Mouse (Mus musculus): ENCODE results near the gene Slc17a8. TPM values are rescaled to one million over a fixed set of nuclear protein-coding genes. Genes with fewer than 3 reads are reported as not detected.
A peak's percentile ranks its signal among the peaks of the same experiment; 100 is the strongest.

Gene Slc17a8
- polyA plus RNA-seq, 1 experiment from 2014 or later: not detected

GRCm38 (mm10) chr10:89633121-89633520 lies 12.1 kb upstream of the Slc17a8 start:
- ATAC-seq (ENCODE audit: low FRiP score, low read depth): no peak
- H3K4me1 ChIP-seq: peaks cover 3% of the 10 kb centered on the region; the same call in 1 of the 2 replicates
- 0 out of 2 replicates have a peak, but pooled peaks cover under 1% of the 10 kb centered on the region for H3K36me3 ChIP-seq
- no peak overlapping the region for H3K4me3 ChIP-seq
- WGBS: 89% methylated on average over 4 of the region's 4 CpGs
- no peaks in the 10 kb centered on the region; the same call in 1 of the 2 replicates for H3K27me3 ChIP-seq
- no peak overlapping the region for H3K27ac ChIP-seq
- no peaks in the 10 kb centered on the region for H3K9me3 ChIP-seq
- H3K9ac ChIP-seq: no peak overlapping the region
- no peak overlapping the region for H3K4me2 ChIP-seq (replicated peaks)

- no peaks in the 10 kb centered on the region for H3K36me3 ChIP-seq
- H3K9me3 ChIP-seq: no peaks in the 10 kb centered on the region
- no peak for ATAC-seq (ENCODE audit: low FRiP score, low read depth)
- H3K27ac ChIP-seq: no peak overlapping the region
- H3K4me2 ChIP-seq (replicated peaks): no peak overlapping the region
- H3K4me3 ChIP-seq: no peak overlapping the region
- no peak overlapping the region for H3K9ac ChIP-seq
- WGBS: 70% methylated on average over 5 of the region's 5 CpGs
- peaks cover 3% of the 10 kb centered on the region; the same call in 1 of the 2 replicates for H3K4me1 ChIP-seq
- no peaks in the 10 kb centered on the region; the same call in 1 of the 2 replicates for H3K27me3 ChIP-seq
Observed at GRCm38 (mm10) chr10:89631831-89632230, 10.8 kb upstream of the Slc17a8 start.

GRCm38 (mm10) chr10:89630564-89630963 lies 9.5 kb upstream of the Slc17a8 start:
- H3K4me2 ChIP-seq (replicated peaks): no peak overlapping the region
- H3K9ac ChIP-seq: no peak overlapping the region
- no peaks in the 10 kb centered on the region for H3K36me3 ChIP-seq
- H3K27me3 ChIP-seq: no peaks in the 10 kb centered on the region; the same call in 1 of the 2 replicates
- WGBS: 93% methylated on average over 1 of the region's 1 CpGs
- peaks cover 3% of the 10 kb centered on the region; the same call in 1 of the 2 replicates for H3K4me1 ChIP-seq
- no peaks in the 10 kb centered on the region for H3K9me3 ChIP-seq
- H3K4me3 ChIP-seq: no peak overlapping the region
- no peak overlapping the region for H3K27ac ChIP-seq
- ATAC-seq (ENCODE audit: low FRiP score, low read depth): no peak

GRCm38 (mm10) chr10:89630052-89630451 lies 9.0 kb upstream of the Slc17a8 start:
- Histone ChIP-seq H3K36me3 (no peaks in the 10 kb centered on the region), H3K27me3 (no peaks in the 10 kb centered on the region; the same call in 1 of the 2 replicates), H3K9me3 (no peaks in the 10 kb centered on the region), H3K9ac (no peak overlapping the region), H3K4me2 (replicated peaks) (no peak overlapping the region), H3K4me3 (no peak overlapping the region), H3K27ac (no peak overlapping the region), H3K4me1 (peaks cover 2% of the 10 kb centered on the region; the same call in 1 of the 2 replicates)
- 29% methylated on average over 3 of the region's 3 CpGs for WGBS
- ATAC-seq (ENCODE audit: low FRiP score, low read depth): 0 out of 2 replicates have a peak, but pooled peaks have one; percentile 59

GRCm38 (mm10) chr10:89626714-89627113 lies 5.7 kb upstream of the Slc17a8 start:
- Histone ChIP-seq H3K9ac (no peak overlapping the region), H3K27me3 (peaks cover 5% of the 10 kb centered on the region; the same call in 1 of the 2 replicates), H3K36me3 (no peaks in the 10 kb centered on the region)

GRCm38 (mm10) chr10:89624196-89624595 lies 3.1 kb upstream of the Slc17a8 start:
- no peak overlapping the region for H3K4me2 ChIP-seq (replicated peaks)
- H3K4me3 ChIP-seq: no peak overlapping the region
- H3K27ac ChIP-seq: no peak overlapping the region
- H3K4me1 ChIP-seq: peaks cover 8% of the 10 kb centered on the region; the same call in 1 of the 2 replicates
- no peaks in the 10 kb centered on the region for H3K36me3 ChIP-seq
- H3K9me3 ChIP-seq: no peaks in the 10 kb centered on the region
- 92% methylated on average over 2 of the region's 2 CpGs for WGBS
- H3K27me3 ChIP-seq: peaks cover 5% of the 10 kb centered on the region; the same call in 1 of the 2 replicates
- H3K9ac ChIP-seq: no peak overlapping the region
- ATAC-seq (ENCODE audit: low FRiP score, low read depth): no peak

More at GRCm38 (mm10) chr10:89626714-89627113, 5.7 kb upstream of the Slc17a8 start:
- H3K4me1 ChIP-seq: no peaks in the 10 kb centered on the region
- WGBS: 84% methylated on average over 2 of the region's 2 CpGs
- no peak for ATAC-seq (ENCODE audit: low FRiP score, low read depth)
- H3K4me3 ChIP-seq: no peak overlapping the region
- no peak overlapping the region for H3K4me2 ChIP-seq (replicated peaks)
- no peak overlapping the region for H3K27ac ChIP-seq
- no peaks in the 10 kb centered on the region for H3K9me3 ChIP-seq

GRCm38 (mm10) chr10:89599311-89599710 lies 21.7 kb downstream of the Slc17a8 start:
- Histone ChIP-seq H3K27ac (no peak overlapping the region), H3K9ac (no peak overlapping the region), H3K27me3 (no peaks in the 10 kb centered on the region), H3K9me3 (no peaks in the 10 kb centered on the region), H3K36me3 (no peaks in the 10 kb centered on the region), H3K4me1 (no peaks in the 10 kb centered on the region), H3K4me2 (replicated peaks) (no peak overlapping the region), H3K4me3 (no peak overlapping the region)
- ATAC-seq (ENCODE audit: low FRiP score, low read depth): no peak
- WGBS: 81% methylated on average over 5 of the region's 5 CpGs

- no peak for ATAC-seq (ENCODE audit: low FRiP score, low read depth)
- H3K9ac ChIP-seq: no peak overlapping the region
- H3K27ac ChIP-seq: no peak overlapping the region
- no peaks in the 10 kb centered on the region for H3K4me1 ChIP-seq
- 78% methylated on average over 4 of the region's 4 CpGs for WGBS
- H3K27me3 ChIP-seq: no peaks in the 10 kb centered on the region
- H3K9me3 ChIP-seq: no peaks in the 10 kb centered on the region
- H3K36me3 ChIP-seq: no peaks in the 10 kb centered on the region
- no peak overlapping the region for H3K4me2 ChIP-seq (replicated peaks)
- no peak overlapping the region for H3K4me3 ChIP-seq
Observed at GRCm38 (mm10) chr10:89597275-89597674, 23.8 kb downstream of the Slc17a8 start.

- Histone ChIP-seq H3K36me3 (no peaks in the 10 kb centered on the region), H3K4me3 (no peak overlapping the region), H3K4me2 (replicated peaks) (no peak overlapping the region), H3K4me1 (no peaks in the 10 kb centered on the region), H3K27me3 (no peaks in the 10 kb centered on the region), H3K9me3 (no peaks in the 10 kb centered on the region), H3K27ac (no peak overlapping the region), H3K9ac (no peak overlapping the region)
- ATAC-seq (ENCODE audit: low FRiP score, low read depth): no peak
- 68% methylated on average over 5 of the region's 5 CpGs for WGBS
Observed at GRCm38 (mm10) chr10:89595935-89596334, 25.1 kb downstream of the Slc17a8 start.

GRCm38 (mm10) chr10:89595514-89595913 lies 25.5 kb downstream of the Slc17a8 start:
- Histone ChIP-seq H3K4me1 (no peaks in the 10 kb centered on the region), H3K4me2 (replicated peaks) (no peak overlapping the region), H3K27ac (no peak overlapping the region), H3K9ac (no peak overlapping the region), H3K36me3 (no peaks in the 10 kb centered on the region), H3K9me3 (no peaks in the 10 kb centered on the region), H3K4me3 (no peak overlapping the region), H3K27me3 (no peaks in the 10 kb centered on the region)
- ATAC-seq (ENCODE audit: low FRiP score, low read depth): no peak
- WGBS: 63% methylated on average over 1 of the region's 1 CpGs

GRCm38 (mm10) chr10:89594309-89594708 lies 26.7 kb downstream of the Slc17a8 start:
- H3K9me3 ChIP-seq: no peaks in the 10 kb centered on the region
- H3K36me3 ChIP-seq: no peaks in the 10 kb centered on the region
- H3K4me1 ChIP-seq: no peaks in the 10 kb centered on the region
- H3K27me3 ChIP-seq: no peaks in the 10 kb centered on the region
- WGBS: 85% methylated on average over 4 of the region's 4 CpGs
- H3K4me3 ChIP-seq: no peak overlapping the region
- H3K9ac ChIP-seq: no peak overlapping the region
- H3K4me2 ChIP-seq (replicated peaks): no peak overlapping the region
- no peak for ATAC-seq (ENCODE audit: low FRiP score, low read depth)
- no peak overlapping the region for H3K27ac ChIP-seq

- H3K4me1 ChIP-seq: no peaks in the 10 kb centered on the region
- H3K9me3 ChIP-seq: no peaks in the 10 kb centered on the region
- H3K36me3 ChIP-seq: no peaks in the 10 kb centered on the region
- no peak for ATAC-seq (ENCODE audit: low FRiP score, low read depth)
- no peaks in the 10 kb centered on the region for H3K27me3 ChIP-seq
- no peak overlapping the region for H3K4me2 ChIP-seq (replicated peaks)
- H3K4me3 ChIP-seq: no peak overlapping the region
- H3K9ac ChIP-seq: no peak overlapping the region
- H3K27ac ChIP-seq: no peak overlapping the region
- WGBS: 53% methylated on average over 4 of the region's 4 CpGs
Observed at GRCm38 (mm10) chr10:89592797-89593196, 28.3 kb downstream of the Slc17a8 start.

- H3K9me3 ChIP-seq: no peaks in the 10 kb centered on the region
- WGBS: 93% methylated on average over 1 of the region's 1 CpGs
- H3K4me3 ChIP-seq: no peak overlapping the region
- ATAC-seq (ENCODE audit: low FRiP score, low read depth): no peak
- no peaks in the 10 kb centered on the region for H3K36me3 ChIP-seq
- H3K4me2 ChIP-seq (replicated peaks): no peak overlapping the region
- no peak overlapping the region for H3K27ac ChIP-seq
- H3K27me3 ChIP-seq: no peaks in the 10 kb centered on the region
- no peak overlapping the region for H3K9ac ChIP-seq
- H3K4me1 ChIP-seq: no peaks in the 10 kb centered on the region
Observed at GRCm38 (mm10) chr10:89589877-89590276, 31.2 kb downstream of the Slc17a8 start.

Measured in limb, embryonic 13.5 days (tissue).